Mouse (Mus musculus) ES-Bruce4 (cell line): ENCODE data around the gene Ift140. TPM values are rescaled to one million over a fixed set of nuclear protein-coding genes. Genes with fewer than 3 reads are reported as not detected.

Source experiments
- H3K27ac ChIP-seq: 2 replicates; pipeline ENCODE4 v1.5.1; 2012; ENCODE audit warnings: low read length, inconsistent platforms; ENCODE audit not compliant: insufficient read depth
- H3K27me3 ChIP-seq: 2 replicates; pipeline ENCODE4 v1.6.1; 2012; ENCODE audit warnings: mild to moderate bottlenecking, low read length, inconsistent platforms; ENCODE audit not compliant: control insufficient read depth, poor library complexity, insufficient read depth, severe bottlenecking
- H3K36me3 ChIP-seq: 2 replicates; pipeline ENCODE4 v1.6.1; 2012; ENCODE audit warnings: inconsistent platforms, mild to moderate bottlenecking, low read length, moderate library complexity; ENCODE audit not compliant: control insufficient read depth, poor library complexity, insufficient read depth, severe bottlenecking
- H3K4me1 ChIP-seq: one replicate; pipeline ENCODE4 v1.8.1; 2011; ENCODE audit warnings: low read length; ENCODE audit not compliant: control insufficient read depth, insufficient read depth
- H3K4me3 ChIP-seq: 2 replicates; pipeline ENCODE4 v1.5.1; 2011; ENCODE audit warnings: low read depth, mild to moderate bottlenecking, low read length
- H3K9ac ChIP-seq: 2 replicates; pipeline ENCODE4 v1.6.1; 2012; ENCODE audit warnings: low read depth, mild to moderate bottlenecking, inconsistent platforms; ENCODE audit not compliant: poor library complexity, severe bottlenecking
- H3K9me3 ChIP-seq: replicated peaks from 2 replicates; pipeline ENCODE4 v1.6.1; 2012; ENCODE audit warnings: mild to moderate bottlenecking, low read length, inconsistent platforms; ENCODE audit not compliant: control insufficient read depth, poor library complexity, insufficient read depth, severe bottlenecking
- CTCF ChIP-seq: IDR thresholded peaks from one replicate; pipeline ENCODE4 v1.8.1; 2011; ENCODE audit warnings: low read depth, low read length
- EP300 ChIP-seq: IDR thresholded peaks from 2 replicates; pipeline ENCODE4 v1.6.1; 2011; ENCODE audit warnings: low read depth, low read length; ENCODE audit not compliant: insufficient read depth
- POLR2A ChIP-seq: IDR thresholded peaks from one replicate; pipeline ENCODE4 v1.8.1; 2011; ENCODE audit warnings: low read length; ENCODE audit not compliant: insufficient read depth
- polyA plus RNA-seq: library from polyadenylated mRNA; stranded (reverse); fragments of >200 nt; gene quantifications from 2 replicates; pipeline ENCODE4 v1.2.4, GENCODE M21; 2011; ENCODE audit warnings: low read depth; ENCODE audit not compliant: missing spikeins, insufficient read depth, insufficient read length

Gene Ift140
- polyA plus RNA-seq, 1 experiment, result 24.2 TPM

DNA sequence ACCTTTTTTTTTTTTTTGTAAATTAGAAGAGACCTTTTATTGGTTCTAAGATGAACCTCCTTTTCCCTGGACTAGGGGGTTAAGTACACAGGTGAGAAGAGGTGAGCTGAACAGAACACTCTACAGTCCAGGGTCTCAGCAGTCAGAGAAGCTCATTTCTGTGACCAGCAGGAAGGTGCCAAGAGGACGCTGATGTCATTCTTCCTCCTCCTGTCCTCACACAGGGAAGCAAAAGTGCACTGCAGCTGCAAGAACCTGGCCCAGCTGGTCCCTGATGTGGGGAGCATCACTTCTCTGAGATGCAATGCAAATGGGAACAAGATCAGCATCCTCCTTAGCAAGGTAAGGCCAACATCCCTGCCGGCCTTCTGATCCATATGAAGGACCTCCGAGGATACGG is 29.4 kb downstream of the Ift140 start:
- no peaks in the 10 kb centered on the region for H3K36me3 ChIP-seq
- H3K9me3 ChIP-seq, result no peaks in the 10 kb centered on the region
- H3K4me3 ChIP-seq, result no peak overlapping the region
- H3K27me3 ChIP-seq, result no peaks in the 10 kb centered on the region
- H3K4me1 ChIP-seq, result no peaks in the 10 kb centered on the region
- H3K9ac ChIP-seq, result no peak overlapping the region
- no peak overlapping the region for H3K27ac ChIP-seq
- TF ChIP-seq POLR2A (no peak), EP300 (no peak), CTCF (no peak)

GRCm38 (mm10) chr17:25047143-25047542 is 31.3 kb downstream of the Ift140 start:
- TF ChIP-seq EP300 (no peak), CTCF (no peak), POLR2A (no peak)
- Histone ChIP-seq H3K27ac (no peak overlapping the region), H3K36me3 (no peaks in the 10 kb centered on the region), H3K9ac (no peak overlapping the region), H3K27me3 (no peaks in the 10 kb centered on the region), H3K4me3 (no peak overlapping the region), H3K9me3 (no peaks in the 10 kb centered on the region), H3K4me1 (no peaks in the 10 kb centered on the region)

DNA sequence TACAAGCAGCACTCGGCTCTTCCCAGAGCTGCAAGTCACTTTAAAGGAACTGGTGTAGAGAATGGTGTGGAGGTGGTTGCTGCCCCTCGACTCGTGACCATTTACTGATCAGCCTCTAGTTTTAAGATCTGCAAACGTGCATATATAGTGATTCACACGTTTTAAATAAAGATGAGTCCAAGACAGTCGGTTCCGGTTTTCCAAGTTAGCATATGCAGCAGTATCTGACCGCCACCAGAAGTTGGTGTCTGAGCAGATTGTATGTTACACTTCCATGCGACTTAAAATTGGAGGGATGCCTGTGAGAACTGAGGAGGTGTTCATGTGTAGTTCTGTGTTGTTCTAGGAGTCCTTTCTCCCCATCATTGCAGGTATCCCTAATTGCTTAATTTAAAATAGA is 37.4 kb downstream of the Ift140 start:
- Histone ChIP-seq H3K27me3 (no peaks in the 10 kb centered on the region), H3K4me3 (no peak overlapping the region), H3K4me1 (no peaks in the 10 kb centered on the region), H3K36me3 (peaks cover 2% of the 10 kb centered on the region; the same call in 1 of the 2 replicates), H3K9ac (no peak overlapping the region), H3K27ac (no peak overlapping the region), H3K9me3 (no peaks in the 10 kb centered on the region)
- no peak for TF ChIP-seq EP300
- no peak for TF ChIP-seq POLR2A
- no peak for TF ChIP-seq CTCF

GRCm38 (mm10) chr17:25057041-25057440 is 41.2 kb downstream of the Ift140 start:
- Histone ChIP-seq H3K9ac (no peak overlapping the region), H3K36me3 (peaks cover 2% of the 10 kb centered on the region; the same call in 1 of the 2 replicates)

GRCm38 (mm10) chr17:25063261-25063660 is 47.4 kb downstream of the Ift140 start:
- H3K36me3 ChIP-seq, result no peaks in the 10 kb centered on the region

More at GRCm38 (mm10) chr17:25057041-25057440, 41.2 kb downstream of the Ift140 start:
- peak; percentile 12 for TF ChIP-seq CTCF
- TF ChIP-seq EP300, result no peak
- TF ChIP-seq POLR2A, result no peak
- Histone ChIP-seq H3K27ac (no peak overlapping the region), H3K9me3 (no peaks in the 10 kb centered on the region), H3K4me1 (no peaks in the 10 kb centered on the region), H3K4me3 (no peak overlapping the region), H3K27me3 (no peaks in the 10 kb centered on the region)

DNA sequence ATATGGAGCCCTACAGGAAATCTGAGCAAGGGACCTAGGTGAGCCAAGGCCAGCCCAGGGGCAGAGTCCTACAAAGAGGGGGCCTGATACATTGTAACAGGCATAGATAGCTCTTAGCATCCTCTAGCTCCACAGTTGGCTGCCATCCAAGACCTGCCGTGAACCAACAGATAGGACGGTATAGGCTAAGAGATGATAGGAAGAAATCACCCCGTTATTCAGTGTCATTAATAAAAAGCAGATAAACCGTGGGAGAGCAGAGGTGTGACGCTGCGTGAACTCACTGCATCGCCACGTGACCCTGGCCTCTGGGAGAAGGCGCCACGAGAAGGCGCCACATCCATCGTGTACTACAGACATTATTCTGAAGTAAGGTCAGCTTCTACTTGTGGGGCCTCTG is 48.0 kb downstream of the Ift140 start:
- Histone ChIP-seq H3K4me3 (no peak overlapping the region), H3K27me3 (no peaks in the 10 kb centered on the region), H3K27ac (no peak overlapping the region), H3K36me3 (no peaks in the 10 kb centered on the region), H3K9me3 (no peaks in the 10 kb centered on the region), H3K4me1 (no peaks in the 10 kb centered on the region), H3K9ac (no peak overlapping the region)
- TF ChIP-seq POLR2A, result no peak
- no peak for TF ChIP-seq CTCF
- no peak for TF ChIP-seq EP300

More at GRCm38 (mm10) chr17:25063261-25063660, 47.4 kb downstream of the Ift140 start:
- H3K27ac ChIP-seq, result no peak overlapping the region
- no peaks in the 10 kb centered on the region for H3K4me1 ChIP-seq
- no peak overlapping the region for H3K9ac ChIP-seq
- no peaks in the 10 kb centered on the region for H3K9me3 ChIP-seq
- TF ChIP-seq EP300, result no peak
- TF ChIP-seq CTCF, result no peak
- TF ChIP-seq POLR2A, result no peak
- H3K27me3 ChIP-seq, result no peaks in the 10 kb centered on the region
- H3K4me3 ChIP-seq, result no peak overlapping the region
